11 mouse cellular contexts compared by ENCODE assay signal in genomic region chr8:85220992-85221391, GRCm38 (mm10). TPM values are rescaled to one million over a fixed set of nuclear protein-coding genes. Genes with fewer than 3 reads are reported as not detected.
A peak's percentile ranks its signal among the peaks of the same experiment; 100 is the strongest.
DNase-seq lines count a peak whose midpoint lies in the region; ATAC-seq and TF ChIP-seq lines count a peak whose summit lies in the region.
"Had no signal": no experiment of that assay in that cellular context is flagged by ENCODE, and none has a peak within 500 bp of the region (broad histone marks: within the 10 kb centered on the region; RNA-seq: fewer than 3 reads in every experiment).

No protein-coding gene starts in this region.

- H3K4me2 ChIP-seq in intestine, embryonic 16.5 days (ENCODE audit: low read depth, low read length) = no peak overlapping the region
- no peak overlapping the region for H3K4me2 ChIP-seq in lung, postnatal 0 days (replicated peaks; ENCODE audit: low read depth, low read length)

- WGBS in embryonic facial prominence, embryonic 10.5 days = 49% methylated on average over 6 of the region's 6 CpGs
- WGBS in intestine, embryonic 16.5 days = 38% methylated on average over 6 of the region's 6 CpGs
- WGBS in lung, postnatal 0 days = 24% methylated on average over 6 of the region's 6 CpGs

- TF ChIP-seq EP300 in lung, postnatal 0 days (IDR thresholded peaks at IDR 0.05) = peak; percentile 88

- H3K4me1 ChIP-seq in embryonic facial prominence, embryonic 10.5 days = no peaks in the 10 kb centered on the region
- H3K4me1 ChIP-seq in intestine, embryonic 16.5 days (ENCODE audit: control insufficient read depth, insufficient read depth, low read length) = no peaks in the 10 kb centered on the region
- H3K4me1 ChIP-seq in lung, postnatal 0 days (ENCODE audit: insufficient read depth, low read depth, low read length) = no peaks in the 10 kb centered on the region

- no peaks in the 10 kb centered on the region for H3K9me3 ChIP-seq in embryonic facial prominence, embryonic 10.5 days
- no peaks in the 10 kb centered on the region for H3K9me3 ChIP-seq in intestine, embryonic 16.5 days (ENCODE audit: control insufficient read depth, low read length)
- no peaks in the 10 kb centered on the region for H3K9me3 ChIP-seq in lung, postnatal 0 days (ENCODE audit: low read length)

- peak; percentile 53 for ATAC-seq in intestine, embryonic 16.5 days
- peak; percentile 96 for ATAC-seq in lung, postnatal 0 days
- ATAC-seq in erythroblast, adult 5-6 weeks (replicated peaks; ENCODE audit: low FRiP score, poor library complexity, severe bottlenecking) = no peak

- H3K36me3 ChIP-seq in embryonic facial prominence, embryonic 10.5 days (replicated peaks) = no peaks in the 10 kb centered on the region
- no peaks in the 10 kb centered on the region for H3K36me3 ChIP-seq in intestine, embryonic 16.5 days (ENCODE audit: control insufficient read depth, insufficient read depth, low read length)
- H3K36me3 ChIP-seq in lung, postnatal 0 days (ENCODE audit: insufficient read depth, low read length) = no peaks in the 10 kb centered on the region

- H3K9ac ChIP-seq in intestine, embryonic 16.5 days (ENCODE audit: low read depth, low read length) = no peak overlapping the region
- H3K9ac ChIP-seq in lung, postnatal 0 days (replicated peaks; ENCODE audit: low read depth) = no peak overlapping the region

- H3K4me3 ChIP-seq in embryonic facial prominence, embryonic 10.5 days = no peak overlapping the region
- H3K4me3 ChIP-seq in intestine, embryonic 16.5 days (ENCODE audit: low read length) = no peak overlapping the region
- H3K4me3 ChIP-seq in lung, postnatal 0 days (ENCODE audit: low read depth, low read length) = no peak overlapping the region

- no peak for TF ChIP-seq CTCF in lung, postnatal 0 days (IDR thresholded peaks at IDR 0.05)

- no peak overlapping the region for H3K27ac ChIP-seq in embryonic facial prominence, embryonic 10.5 days (replicated peaks)
- H3K27ac ChIP-seq in intestine, embryonic 16.5 days (ENCODE audit: low read length) = no peak overlapping the region
- peak overlapping the region; percentile 83 for H3K27ac ChIP-seq in lung, postnatal 0 days (ENCODE audit: low read length)
- H3K27ac ChIP-seq: macrophage had no signal

- peak; percentile 8 for DNase-seq in adrenal gland, postnatal 10 days
- DNase-seq in adrenal gland, postnatal 4 days (ENCODE audit: low spot score in 2 of 2) = no peak
- peak; percentile 15 for DNase-seq in embryonic facial prominence, embryonic 10.5 days (ENCODE audit: low spot score)
- DNase-seq in lung, postnatal 0 days (ENCODE audit: low spot score) = peak; percentile 80
- DNase-seq in thymus, adult 18-20 months = no peak
- DNase-seq in thymus, postnatal 14 days = no peak

- no peaks in the 10 kb centered on the region for H3K27me3 ChIP-seq in embryonic facial prominence, embryonic 10.5 days (replicated peaks; ENCODE audit: low read depth, poor library complexity, severe bottlenecking)
- H3K27me3 ChIP-seq in intestine, embryonic 16.5 days (replicated peaks; ENCODE audit: control insufficient read depth, insufficient read depth, low read length) = no peaks in the 10 kb centered on the region
- no peaks in the 10 kb centered on the region for H3K27me3 ChIP-seq in lung, postnatal 0 days (replicated peaks; ENCODE audit: insufficient read depth, low read length)

RNA-seq across cellular contexts. Expression of gene Olfr371, which starts 4.8 kb away (rescaled TPM):
- total RNA-seq in adrenal gland, postnatal 10 days (2021) = not detected
- total RNA-seq in adrenal gland, postnatal 4 days (2021) = not detected
- polyA plus RNA-seq in embryonic facial prominence, embryonic 10.5 days (2016; fragmentation: Nextera tagmentation; extraction: Ambion mirVana) = not detected in 2 replicates
- polyA plus RNA-seq in intestine, embryonic 16.5 days (2015; fragmentation: Nextera tagmentation; extraction: Ambion mirVana) = not detected in 2 replicates
- not detected in 2 replicates for polyA plus RNA-seq in lung, postnatal 0 days (2015; fragmentation: Nextera tagmentation; extraction: Ambion mirVana)
- total RNA-seq in erythroblast, adult 5-6 weeks (2015; ENCODE audit: low replicate concordance) = not detected in 2 replicates
- total RNA-seq in erythroblast, adult 5-6 weeks (2017; ENCODE audit: low replicate concordance) = not detected in 2 replicates
- total RNA-seq: hematopoietic stem cell, adult 5-6 weeks had no signal
- polyA plus RNA-seq: macrophage; small intestine, adult 2 months had no signal

Comparison
In these comparisons a context has a peak if more than half of its experiments do, and no peak if none do; other contexts are left out.
1. DNase-seq: peak in adrenal gland, postnatal 10 days (single experiment), embryonic facial prominence, embryonic 10.5 days (single experiment) and lung, postnatal 0 days (single experiment); none in adrenal gland, postnatal 4 days (0 of 2), thymus, adult 18-20 months (0 of 2) and thymus, postnatal 14 days (single experiment).